Mouse (Mus musculus) frontal cortex, adult 2 months (tissue): ENCODE results near the gene L3mbtl2. TPM values are rescaled to one million over a fixed set of nuclear protein-coding genes. Genes with fewer than 3 reads are reported as not detected.

Experiments
- DNase-seq, 2 experiments: peaks; one replicate each; pipeline ENCODE4 v3.0.0; 2022; ENCODE audit warnings: low spot score in 1 of 2; ENCODE audit errors: extremely low spot score in 1 of 2
- polyA plus RNA-seq: library from polyadenylated mRNA; depleted of rRNA; stranded (reverse); fragments of >200 nt; gene quantifications from 2 replicates; pipeline ENCODE4 v1.2.3, GENCODE M21; 2012; rRNA removed

The L3mbtl2 gene
- polyA plus RNA-seq, 1 experiment = 30.3 TPM

DNA sequence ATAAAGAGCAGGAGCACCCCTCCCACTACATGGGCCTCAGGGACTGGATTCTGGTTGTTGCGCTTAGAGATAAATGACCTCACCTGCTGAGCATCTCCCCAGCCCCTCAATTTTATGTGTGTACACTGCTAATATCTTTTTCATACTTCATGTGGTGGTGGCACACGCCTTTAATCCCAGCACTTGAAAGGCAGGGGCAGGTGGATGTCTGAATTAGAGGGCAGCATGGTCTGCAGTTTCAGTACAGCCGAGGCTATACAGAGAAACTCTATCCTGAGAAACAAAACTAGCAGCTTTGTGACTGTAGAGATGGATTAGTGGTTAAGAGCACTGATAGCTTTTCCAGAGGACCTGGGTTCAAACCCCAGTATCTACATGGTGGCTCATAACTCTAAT, 39.4 kb downstream of the L3mbtl2 start:
- DNase-seq = no peak

DNA sequence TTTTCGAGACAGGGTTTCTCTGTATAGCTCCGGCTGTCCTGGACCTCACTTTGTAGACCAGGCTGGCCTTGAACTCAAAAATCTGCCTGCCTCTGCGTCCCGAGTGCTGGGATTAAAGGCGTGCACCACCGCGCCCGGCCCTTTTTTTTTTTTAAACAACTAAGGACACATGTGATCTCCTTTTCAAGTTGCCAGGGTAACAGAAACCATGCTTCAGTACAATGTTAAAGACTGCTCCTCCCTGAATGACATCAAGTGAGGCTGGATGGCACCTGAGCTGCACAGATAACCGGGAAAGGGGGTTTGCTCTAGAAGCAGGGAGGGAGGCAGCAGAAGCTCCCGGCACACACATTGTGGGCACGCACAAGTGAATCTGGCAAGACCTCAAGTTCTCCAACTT, 45.3 kb downstream of the L3mbtl2 start:
- DNase-seq = no peak

DNA sequence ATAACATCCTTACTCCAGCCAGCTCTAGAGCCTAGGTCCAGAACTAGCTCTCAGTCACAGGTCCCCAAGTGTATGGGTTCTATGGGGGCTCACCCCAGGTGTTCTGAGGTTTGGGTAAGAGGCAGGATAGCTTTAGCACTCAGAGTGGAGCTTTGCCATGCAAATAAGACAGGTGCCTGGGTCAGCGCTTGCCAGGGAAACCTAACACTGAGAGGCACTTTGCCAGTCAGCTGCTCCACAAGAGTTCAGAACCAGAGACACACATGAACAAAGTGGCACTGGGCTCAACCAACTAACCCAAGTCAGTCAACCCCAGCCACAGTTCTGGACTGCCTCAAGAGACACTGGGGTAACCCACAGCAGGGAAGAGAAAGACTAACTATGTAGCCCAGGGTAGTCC, 46.0 kb downstream of the L3mbtl2 start:
- DNase-seq = no peak

GRCm38 (mm10) chr15:81710801-81711200, 47.1 kb downstream of the L3mbtl2 start:
- no peak for DNase-seq

DNA sequence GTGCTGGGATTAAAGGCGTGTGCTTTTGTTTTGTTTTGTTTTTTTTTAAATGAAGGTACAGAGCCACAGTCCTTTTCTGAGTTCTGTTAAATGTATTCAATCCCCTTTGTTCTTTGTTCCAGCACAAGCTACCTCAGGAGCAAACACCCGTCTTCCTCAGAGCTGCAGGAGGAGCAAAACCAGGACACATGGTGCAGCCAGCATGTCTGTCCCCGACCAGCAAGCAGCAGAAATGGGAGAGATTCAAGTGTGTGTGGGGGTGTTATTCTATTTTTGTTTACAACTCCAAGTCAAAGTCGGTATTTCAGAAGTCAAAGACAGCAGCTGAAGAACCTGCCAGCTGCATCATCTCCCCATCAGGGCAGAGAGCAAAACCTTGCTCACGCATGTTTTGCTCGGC, 50.1 kb downstream of the L3mbtl2 start:
- peak in 1 of 2 experiments; percentile 37 for DNase-seq

- peak; percentile 72 to 75 for DNase-seq
Observed at GRCm38 (mm10) chr15:81718336-81719138, 54.8 kb downstream of the L3mbtl2 start.

DNA sequence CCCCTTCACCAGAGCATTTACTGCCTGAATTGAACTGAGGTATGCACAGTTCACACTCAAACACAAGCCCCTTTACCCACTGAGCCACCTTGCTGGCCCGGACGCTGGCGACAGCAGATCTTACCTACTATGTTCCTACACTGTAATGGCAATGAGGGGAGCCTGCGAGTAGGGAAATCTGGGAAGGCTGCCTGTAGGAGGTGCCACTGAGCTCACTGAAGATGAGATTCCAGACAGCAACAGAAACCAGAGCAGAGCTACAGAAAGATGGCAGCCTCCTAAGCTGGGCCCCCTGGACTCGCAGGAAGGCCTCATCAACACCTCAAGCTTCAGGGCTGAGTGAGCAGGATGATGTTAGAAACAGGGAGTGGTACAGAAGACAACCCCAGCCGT, 55.4 kb downstream of the L3mbtl2 start:
- peak in 1 of 2 experiments; percentile 40 for DNase-seq

DNA sequence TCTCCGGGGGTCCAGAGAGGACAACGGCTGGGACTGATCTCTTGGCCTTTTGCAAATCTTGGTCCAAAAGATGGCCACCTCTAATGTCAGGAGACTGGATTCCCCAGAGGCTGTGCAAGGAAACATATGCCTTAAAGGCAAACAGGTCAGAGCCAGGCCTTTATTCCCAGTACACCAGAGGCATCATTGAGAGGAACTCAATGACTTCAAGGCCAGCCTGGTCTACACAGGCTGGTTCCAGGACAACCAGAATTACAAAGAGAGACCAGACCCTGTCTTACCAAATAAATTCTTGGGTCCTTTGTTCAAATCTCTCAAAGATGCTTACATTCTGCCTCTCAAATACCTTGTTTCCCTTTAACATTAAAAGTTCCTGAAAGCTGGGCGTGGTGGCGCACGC, 58.7 kb downstream of the L3mbtl2 start:
- no peak for DNase-seq

- no peak for DNase-seq
Observed at GRCm38 (mm10) chr15:81723653-81724052, 60.0 kb downstream of the L3mbtl2 start.

DNA sequence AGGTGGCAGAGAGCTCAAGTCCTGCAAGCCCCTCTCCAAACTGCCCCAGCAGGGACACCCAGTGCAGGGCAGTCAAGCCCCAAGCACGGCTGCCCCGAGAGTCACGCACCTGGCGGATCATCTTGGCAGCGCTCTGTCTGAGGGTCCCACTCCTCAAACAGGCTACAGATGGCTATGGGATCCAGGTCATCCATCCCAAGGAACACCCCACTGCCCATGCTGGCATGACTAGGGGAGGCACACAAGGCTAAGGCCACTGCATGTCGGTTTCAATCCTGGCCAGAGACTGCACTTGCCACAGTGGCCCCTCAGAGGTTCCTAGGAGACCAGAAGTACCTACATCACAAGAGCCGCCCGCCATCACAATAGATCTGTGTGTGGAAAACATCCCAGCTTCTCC, 62.3 kb downstream of the L3mbtl2 start:
- no peak for DNase-seq

GRCm38 (mm10) chr15:81729241-81729791, 65.6 kb downstream of the L3mbtl2 start:
- peak in 1 of 2 experiments; percentile 79 for DNase-seq

GRCm38 (mm10) chr15:81729792-81730635, 66.3 kb downstream of the L3mbtl2 start:
- DNase-seq = peak; percentile 98 to 99

DNA sequence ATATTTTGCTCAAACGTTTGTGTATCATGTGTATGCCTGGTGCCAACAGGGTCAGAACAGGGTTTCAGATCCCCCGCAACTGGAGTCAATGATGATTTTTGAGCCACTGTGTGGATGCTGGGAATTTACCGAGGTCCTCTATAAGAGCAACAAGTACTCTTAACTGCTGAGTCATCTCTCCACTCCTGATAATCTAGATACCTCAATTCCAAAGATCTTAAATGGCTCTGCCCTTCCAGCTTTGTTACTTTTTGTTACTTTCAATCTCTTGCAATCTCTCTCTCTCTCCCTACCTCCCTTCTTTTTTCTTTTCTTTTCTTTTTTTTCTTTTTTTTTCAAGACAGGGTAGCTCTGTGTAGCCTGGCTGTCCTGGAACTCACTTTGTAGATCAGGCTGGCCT, 71.4 kb downstream of the L3mbtl2 start:
- DNase-seq = no peak

Other genes starting within 250 kb of the L3mbtl2 start
- gene Rbx1, start 197.6 kb upstream of the L3mbtl2 start, polyA plus RNA-seq = 182 and 193 TPM in 2 replicates
- 33.5 and 35.3 TPM in 2 replicates for gene Ep300, start 78.5 kb upstream of the L3mbtl2 start, polyA plus RNA-seq
- gene Chadl, start 33.4 kb downstream of the L3mbtl2 start, polyA plus RNA-seq = 20.2 and 20.8 TPM in 2 replicates
- 82.6 and 89.3 TPM in 2 replicates for gene Zc3h7b, start 81.2 kb downstream of the L3mbtl2 start, polyA plus RNA-seq
- gene Rangap1, start 81.6 kb downstream of the L3mbtl2 start, polyA plus RNA-seq = 131 and 140 TPM in 2 replicates
- gene Tef, start 138.5 kb downstream of the L3mbtl2 start, polyA plus RNA-seq = 245 and 256 TPM in 2 replicates
- 21.1 and 22.6 TPM in 2 replicates for gene Tob2, start 194.9 kb downstream of the L3mbtl2 start, polyA plus RNA-seq
- gene Phf5a, start 208.0 kb downstream of the L3mbtl2 start, polyA plus RNA-seq = 47.0 and 53.8 TPM in 2 replicates
- 534 and 538 TPM in 2 replicates for gene Aco2, start 208.4 kb downstream of the L3mbtl2 start, polyA plus RNA-seq